Mouse (Mus musculus): ENCODE results near the gene Cyth4.

The Cyth4 gene

GRCm38 (mm10) chr15:78616973-78617372, 20.1 kb downstream of the Cyth4 start:
- no peak for DNase-seq (ENCODE audit: low spot score)

- DNase-seq (ENCODE audit: low spot score) = peak; percentile 11
Measured at GRCm38 (mm10) chr15:78623426-78623825, 26.6 kb downstream of the Cyth4 start.

DNA sequence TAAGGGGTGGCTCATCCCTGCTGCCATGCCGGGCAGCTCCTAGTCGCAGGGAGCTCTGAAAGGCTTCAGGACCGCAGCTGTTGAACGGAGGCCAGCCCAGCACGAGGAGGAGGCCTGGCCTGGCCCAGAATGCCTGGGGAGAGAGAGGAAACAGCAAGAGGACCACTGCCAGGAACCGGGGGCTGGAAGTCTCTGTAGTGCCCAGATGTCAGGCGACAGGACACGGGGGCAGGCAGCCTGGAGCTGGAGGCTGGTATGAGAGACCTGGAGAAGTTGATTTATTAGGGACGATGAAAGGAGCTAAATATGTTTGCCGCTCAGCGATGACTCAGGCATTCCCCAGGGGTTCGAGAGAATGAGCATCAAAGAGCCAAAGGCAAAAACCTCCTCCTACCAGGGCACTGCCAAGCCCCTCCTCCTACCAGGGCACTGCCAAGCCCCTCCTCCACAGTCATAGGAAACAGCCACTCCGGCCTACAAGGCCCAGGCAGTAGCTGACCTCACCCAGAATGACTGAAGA, 27.6 kb downstream of the Cyth4 start:
- no peak for DNase-seq (ENCODE audit: low spot score)

DNA sequence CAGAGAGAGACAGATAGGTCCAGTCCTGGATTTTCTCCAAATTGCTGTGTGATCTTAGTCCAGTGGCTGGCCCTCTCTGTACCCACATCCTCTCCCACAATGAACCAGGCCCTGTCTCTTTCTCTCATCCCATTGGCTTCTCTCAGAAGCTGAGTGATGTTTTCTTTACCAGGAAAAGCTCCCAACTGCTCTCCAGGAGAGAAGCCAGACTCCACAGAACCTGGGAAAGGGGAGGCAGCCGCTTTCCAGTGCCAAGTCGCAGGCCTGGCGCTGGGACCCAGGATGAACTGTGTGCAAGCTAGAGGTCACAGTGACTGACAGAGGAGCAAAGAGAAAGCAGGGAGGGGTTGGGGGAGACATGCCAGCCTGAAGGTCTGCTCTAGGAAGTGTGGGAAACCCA, 28.1 kb downstream of the Cyth4 start:
- DNase-seq (ENCODE audit: low spot score) = no peak

- no peak for DNase-seq (ENCODE audit: low spot score)
Measured at GRCm38 (mm10) chr15:78626285-78626684, 29.4 kb downstream of the Cyth4 start.

DNA sequence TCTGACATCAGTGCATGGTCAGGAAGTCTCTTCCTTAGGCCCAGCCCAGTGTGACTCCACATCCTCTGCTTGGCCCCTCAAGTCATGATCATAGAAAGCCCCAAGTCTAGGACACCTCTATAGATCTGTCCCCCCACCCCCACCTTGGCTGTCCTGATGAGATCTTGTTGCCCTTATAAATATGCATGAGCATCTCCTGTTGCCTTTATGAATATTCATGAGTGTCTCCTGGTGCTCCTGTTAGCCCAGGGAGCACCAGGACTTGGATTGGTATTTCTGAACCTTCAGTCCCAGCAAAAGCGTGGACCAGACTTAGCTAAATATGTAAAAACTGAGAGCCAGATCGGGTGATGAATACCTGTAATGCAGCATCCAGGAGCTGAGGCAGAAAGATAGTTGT, 35.5 kb downstream of the Cyth4 start:
- no peak for DNase-seq (ENCODE audit: low spot score)

- no peak for DNase-seq (ENCODE audit: low spot score)
Measured at GRCm38 (mm10) chr15:78633413-78633812, 36.6 kb downstream of the Cyth4 start.

- DNase-seq (ENCODE audit: low spot score) = no peak
Measured at GRCm38 (mm10) chr15:78634095-78634737, 37.4 kb downstream of the Cyth4 start.

GRCm38 (mm10) chr15:78635231-78635630, 38.4 kb downstream of the Cyth4 start:
- no peak for DNase-seq (ENCODE audit: low spot score)

- no peak for DNase-seq (ENCODE audit: low spot score)
Measured at GRCm38 (mm10) chr15:78643633-78644032, 46.8 kb downstream of the Cyth4 start.

DNA sequence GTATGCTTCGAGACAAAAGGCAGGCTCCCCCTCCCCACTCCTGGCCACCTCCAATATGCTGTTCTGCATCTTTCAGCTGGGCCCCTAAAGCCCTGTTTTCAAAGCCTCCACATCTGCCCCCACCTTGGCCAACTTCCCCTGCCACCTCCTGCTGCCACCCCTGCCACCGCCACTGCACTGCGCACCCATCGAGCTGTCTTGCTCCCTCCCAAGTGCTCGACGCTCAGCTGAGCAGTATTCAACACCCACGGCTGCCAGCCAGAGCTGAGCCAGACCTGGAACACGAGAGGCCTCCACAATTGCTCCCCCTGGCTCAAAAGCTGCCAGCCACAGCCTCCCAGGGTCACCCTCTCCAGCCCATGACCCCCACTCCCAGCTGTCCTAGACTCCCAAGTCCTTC, 47.8 kb downstream of the Cyth4 start:
- no peak for DNase-seq (ENCODE audit: low spot score)

DNA sequence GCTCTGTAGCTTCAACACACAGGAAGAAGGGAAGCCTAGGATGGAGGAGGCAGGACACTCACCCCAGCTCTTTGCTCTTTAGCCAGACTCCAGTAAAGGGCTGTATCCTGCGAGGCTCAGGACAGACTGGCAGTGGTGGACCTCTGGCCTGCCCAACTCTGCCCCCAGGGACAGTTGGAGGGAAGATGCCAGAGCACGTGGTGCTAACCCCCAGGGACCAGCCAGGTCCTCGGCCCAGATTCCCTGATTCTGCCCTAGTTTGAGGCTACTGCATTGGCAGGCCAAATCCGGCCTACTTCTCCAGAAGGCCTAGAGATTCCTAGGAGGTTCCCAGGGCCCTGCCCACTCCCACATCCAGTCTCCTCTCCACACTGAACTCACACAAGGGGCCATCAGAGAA, 50.9 kb downstream of the Cyth4 start:
- DNase-seq (ENCODE audit: low spot score) = no peak

GRCm38 (mm10) chr15:78651169-78651568, 54.3 kb downstream of the Cyth4 start:
- no peak for DNase-seq (ENCODE audit: low spot score)

GRCm38 (mm10) chr15:78664268-78664667, 67.4 kb downstream of the Cyth4 start:
- no peak for DNase-seq (ENCODE audit: low spot score)

GRCm38 (mm10) chr15:78669221-78669871, 72.5 kb downstream of the Cyth4 start:
- DNase-seq (ENCODE audit: low spot score) = no peak

DNA sequence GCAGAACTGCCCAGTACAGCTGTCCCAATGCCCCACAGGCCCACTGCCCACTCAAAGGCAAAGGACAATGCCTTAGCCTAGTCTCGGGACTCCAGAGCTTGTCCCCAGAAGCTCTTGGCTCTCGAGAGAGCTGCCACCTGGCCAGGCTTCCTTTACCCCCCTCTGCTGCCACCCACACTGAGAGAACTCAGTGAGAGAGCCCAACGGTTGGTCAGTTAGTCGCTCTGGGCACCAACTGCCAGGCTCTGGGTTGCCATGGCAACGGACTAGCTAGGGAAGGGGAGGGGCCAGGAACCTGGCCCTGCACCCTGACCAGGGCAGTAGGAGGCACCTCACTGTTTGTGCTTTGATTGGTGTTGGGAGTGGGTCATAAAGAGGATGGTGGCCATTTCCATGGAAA, 73.5 kb downstream of the Cyth4 start:
- no peak for DNase-seq (ENCODE audit: low spot score)
